Mouse (Mus musculus): ENCODE measurements around the gene Apof.

The Apof gene

GRCm38 (mm10) chr10:128268371-128268770 lies at the start of gene Apof:
Apof (plus strand) TSS chr10:128268671.
- DNase-seq (ENCODE audit: low spot score in 2 of 2), result no peak

GRCm38 (mm10) chr10:128221533-128222286 lies 46.8 kb upstream of the Apof start:
- DNase-seq (ENCODE audit: low spot score in 2 of 2), result no peak

- no peak for DNase-seq (ENCODE audit: low spot score in 2 of 2)
Observed at GRCm38 (mm10) chr10:128225064-128225463, 43.4 kb upstream of the Apof start.

GRCm38 (mm10) chr10:128225538-128225937 lies 42.9 kb upstream of the Apof start, which contains the start of gene Mip:
Mip (plus strand) TSS chr10:128225838.
- DNase-seq (ENCODE audit: low spot score in 2 of 2), result no peak

GRCm38 (mm10) chr10:128227592-128227991 lies 40.9 kb upstream of the Apof start:
- DNase-seq (ENCODE audit: low spot score in 2 of 2), result no peak

- no peak for DNase-seq (ENCODE audit: low spot score in 2 of 2)
Observed at GRCm38 (mm10) chr10:128228009-128228408, 40.5 kb upstream of the Apof start.

- DNase-seq (ENCODE audit: low spot score in 2 of 2), result no peak
Observed at GRCm38 (mm10) chr10:128230582-128230981, 37.9 kb upstream of the Apof start.

- DNase-seq (ENCODE audit: low spot score in 2 of 2), result no peak
Observed at GRCm38 (mm10) chr10:128231146-128231545, 37.3 kb upstream of the Apof start.

GRCm38 (mm10) chr10:128231697-128232419 lies 36.6 kb upstream of the Apof start, which contains the start of gene Timeless:
Timeless (plus strand) TSS chr10:128232065.
- DNase-seq (ENCODE audit: low spot score in 2 of 2), result peak; percentile 85 to 89

- peak; percentile 66 to 68 for DNase-seq (ENCODE audit: low spot score in 2 of 2)
Observed at GRCm38 (mm10) chr10:128232420-128232985, 36.0 kb upstream of the Apof start.

- DNase-seq (ENCODE audit: low spot score in 2 of 2), result no peak
Observed at GRCm38 (mm10) chr10:128236321-128236720, 32.1 kb upstream of the Apof start.

- no peak for DNase-seq (ENCODE audit: low spot score in 2 of 2)
Observed at GRCm38 (mm10) chr10:128237807-128238480, 30.5 kb upstream of the Apof start.

- DNase-seq (ENCODE audit: low spot score in 2 of 2), result no peak
Observed at GRCm38 (mm10) chr10:128239140-128239539, 29.3 kb upstream of the Apof start.

- DNase-seq (ENCODE audit: low spot score in 2 of 2), result no peak
Observed at GRCm38 (mm10) chr10:128240131-128240530, 28.3 kb upstream of the Apof start.

GRCm38 (mm10) chr10:128243252-128243651 lies 25.2 kb upstream of the Apof start:
- no peak for DNase-seq (ENCODE audit: low spot score in 2 of 2)

- DNase-seq (ENCODE audit: low spot score in 2 of 2), result no peak
Observed at GRCm38 (mm10) chr10:128244121-128244520, 24.4 kb upstream of the Apof start.

- no peak for DNase-seq (ENCODE audit: low spot score in 2 of 2)
Observed at GRCm38 (mm10) chr10:128247020-128247732, 21.3 kb upstream of the Apof start.

- DNase-seq (ENCODE audit: low spot score in 2 of 2), result no peak
Observed at GRCm38 (mm10) chr10:128250565-128250964, 17.9 kb upstream of the Apof start.

- no peak for DNase-seq (ENCODE audit: low spot score in 2 of 2)
Observed at GRCm38 (mm10) chr10:128253677-128254255, 14.7 kb upstream of the Apof start, which contains the start of gene Apon. Apon (plus strand) TSS chr10:128254096.

- no peak for DNase-seq (ENCODE audit: low spot score in 2 of 2)
Observed at GRCm38 (mm10) chr10:128255925-128256324, 12.5 kb upstream of the Apof start.

- no peak for DNase-seq (ENCODE audit: low spot score in 2 of 2)
Observed at GRCm38 (mm10) chr10:128256328-128256727, 12.1 kb upstream of the Apof start.

Data from right cerebral cortex, postnatal 10 days (tissue).